Mouse (Mus musculus): ENCODE results near the gene Dtx1.

DNA sequence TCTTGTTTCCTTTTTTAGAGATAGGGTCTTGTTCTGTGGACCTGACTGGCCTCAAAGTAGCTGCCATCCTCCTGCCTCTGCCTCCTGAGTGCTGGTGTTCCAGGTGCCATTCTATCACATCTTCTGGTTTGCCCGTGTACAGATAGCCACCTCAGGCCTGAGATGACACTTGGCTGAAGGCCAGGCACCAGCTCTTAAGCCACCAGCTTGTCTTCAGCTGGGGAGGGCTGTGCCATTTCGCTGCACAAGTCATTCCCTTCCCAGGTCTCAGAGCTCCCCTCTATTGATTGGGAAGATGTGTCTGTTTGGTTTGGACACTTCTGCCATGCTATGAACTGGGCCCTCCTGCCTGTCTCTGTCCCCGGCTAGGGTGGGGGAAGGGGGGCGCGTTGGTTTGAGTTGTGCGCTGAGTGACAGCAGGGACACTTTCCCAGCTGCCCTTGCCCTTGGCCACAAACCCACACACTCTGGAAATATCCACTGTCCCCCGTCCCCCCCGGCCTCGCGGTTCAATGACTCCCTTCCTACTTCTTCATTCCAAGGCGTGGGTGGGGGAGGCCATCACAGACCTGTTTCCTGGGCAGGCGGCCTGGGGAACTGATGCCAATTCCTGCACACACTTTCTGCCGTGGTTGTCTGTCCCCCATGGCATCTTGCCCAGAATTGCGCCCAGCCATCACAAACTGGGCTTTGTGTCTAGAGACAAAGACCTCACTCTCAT lies 68.2 kb downstream of the Dtx1 start:
- TF ChIP-seq CHD2 (IDR thresholded peaks at IDR 0.05; ENCODE audit: low read depth, low read length): no peak
- TF ChIP-seq HCFC1 (IDR thresholded peaks at IDR 0.05; ENCODE audit: borderline replicate concordance, insufficient read depth, low read length): no peak
- no peak for TF ChIP-seq ZC3H11A (IDR thresholded peaks at IDR 0.05; ENCODE audit: borderline replicate concordance, low read depth, low read length)
- TF ChIP-seq ZNF384 (IDR thresholded peaks at IDR 0.05; ENCODE audit: low read depth, low read length): no peak
